Mouse (Mus musculus) leukemia stem cell, adult 10-12 weeks (primary cell): ENCODE measurements around the gene Dut. TPM values are rescaled to one million over a fixed set of nuclear protein-coding genes. Genes with fewer than 3 reads are reported as not detected.

Experiments
- polyA plus RNA-seq: library from polyadenylated mRNA; stranded (reverse); fragments of >175 nt; gene quantifications from 2 replicates; pipeline ENCODE4 v1.2.3, GENCODE M21; 2012; ENCODE audit warnings: low replicate concordance

Dut gene
- polyA plus RNA-seq: 157 and 201 TPM in 2 replicates

DNA sequence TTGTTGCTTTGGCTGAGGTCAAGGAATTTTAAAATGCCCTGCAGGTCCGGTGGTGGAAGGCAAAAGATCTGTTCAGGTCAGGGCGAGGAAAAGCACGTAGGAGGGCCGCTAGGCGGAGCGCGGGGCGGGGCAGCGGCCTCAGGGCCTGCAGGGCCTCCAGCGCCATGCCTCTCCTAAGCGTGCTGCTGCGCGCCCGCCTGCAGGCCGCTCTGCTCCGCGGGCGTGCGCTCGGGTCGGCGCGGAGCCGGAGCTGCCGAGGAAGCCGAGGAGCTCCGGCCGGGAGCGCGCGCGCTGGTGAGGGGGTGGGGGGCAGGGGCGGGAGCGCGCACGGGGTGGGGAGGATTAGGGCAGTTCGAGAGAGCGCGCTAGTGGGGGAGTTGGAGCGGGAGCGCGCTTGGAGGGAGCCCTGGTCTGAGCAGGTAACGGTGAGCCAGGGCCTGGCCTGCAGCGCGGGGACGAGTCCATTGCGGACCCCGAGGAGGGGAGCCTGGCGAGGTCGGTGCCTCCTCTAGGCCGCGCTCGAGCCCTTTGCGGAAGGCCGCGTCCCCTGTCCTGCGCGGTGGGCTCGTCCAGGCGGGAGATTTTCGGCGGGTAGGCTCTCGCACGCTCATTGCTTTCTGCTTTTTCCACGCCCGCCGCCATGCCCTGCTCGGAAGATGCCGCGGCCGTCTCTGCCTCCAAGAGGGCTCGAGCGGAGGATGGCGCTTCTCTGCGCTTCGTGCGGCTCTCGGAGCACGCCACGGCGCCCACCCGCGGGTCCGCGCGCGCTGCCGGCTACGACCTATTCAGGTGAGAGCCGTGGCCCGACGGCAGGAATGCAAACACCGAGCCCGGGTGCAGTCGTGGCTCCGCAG is at the start of gene Dut:
Dut (plus strand) TSS at position 83 of the 854 bp plus-strand sequence.

Other genes starting within 250 kb of the Dut start
- not detected in 2 replicates for gene Slc24a5, start 179.1 kb upstream of the Dut start, polyA plus RNA-seq
- 13.3 and 20.6 TPM in 2 replicates for gene Myef2, start 123.5 kb upstream of the Dut start, polyA plus RNA-seq
- gene Ctxn2, start 110.5 kb upstream of the Dut start, polyA plus RNA-seq: not detected in 2 replicates
- not detected in 2 replicates for gene Slc12a1, start 94.7 kb upstream of the Dut start, polyA plus RNA-seq